Mouse (Mus musculus) spleen, adult 2 months (tissue): ENCODE data around the gene Sprtn.

Source experiments
- CTCF ChIP-seq: fragments of 200-500 bp; IDR thresholded peaks from 2 replicates; pipeline ENCODE4 v1.5.1; 2011; ENCODE audit warnings: mild to moderate bottlenecking, inconsistent platforms; ENCODE audit not compliant: insufficient read depth, insufficient read length, insufficient replicate concordance; ENCODE audit errors: extremely low read depth
- POLR2A ChIP-seq: fragments of 200-500 bp; IDR thresholded peaks from 2 replicates; pipeline ENCODE4 v1.6.1; 2011; ENCODE audit warnings: low read depth, low read length, inconsistent platforms

- TF ChIP-seq POLR2A, result no peak
- no peak for TF ChIP-seq CTCF
Observed at GRCm38 (mm10) chr8:124863729-124864128, 34.0 kb upstream of the Sprtn start.
